Mouse (Mus musculus): ENCODE measurements at regions not wholly inside any gene's neighbourhood (a gene's known extent, or its start where the extent isn't known, plus 50 kb on each side); places are given as distances from the start of the nearest gene placed in this dataset.

DNA sequence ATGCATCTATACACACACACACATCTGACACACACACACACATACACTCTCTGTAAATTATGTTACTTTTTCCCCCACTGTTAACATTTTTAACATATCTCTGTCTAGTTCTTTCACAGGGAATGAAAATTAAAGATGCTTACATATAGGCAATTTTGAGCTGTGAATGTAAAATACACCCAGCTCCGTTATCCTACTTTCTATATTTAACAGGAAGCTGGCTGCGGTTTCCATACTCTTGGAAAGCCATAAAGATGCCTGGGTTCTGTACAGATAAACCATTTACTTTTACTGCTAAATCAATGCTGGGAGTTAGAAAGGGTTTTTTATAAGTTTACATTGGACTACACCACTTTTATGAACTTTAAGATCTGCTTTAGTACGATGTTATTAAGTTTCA is 511.7 kb downstream of the Plekhb2 start:
- ATAC-seq: peak; percentile 69
- Histone ChIP-seq H3K4me2 (ENCODE audit: low read depth) (no peak overlapping the region), H3K9me3 (ENCODE audit: low read length) (no peaks in the 10 kb centered on the region), H3K27me3 (ENCODE audit: insufficient read depth, low read length) (no peaks in the 10 kb centered on the region), H3K4me1 (ENCODE audit: insufficient read depth) (no peaks in the 10 kb centered on the region), H3K36me3 (ENCODE audit: insufficient read depth) (no peaks in the 10 kb centered on the region), H3K4me3 (ENCODE audit: low read depth, low read length) (no peak overlapping the region), H3K27ac (ENCODE audit: low read depth, low read length) (no peak overlapping the region; the same call in 1 of the 2 replicates), H3K9ac (no peak overlapping the region)
- DNase-seq: peak; percentile 57
- TF ChIP-seq CTCF (IDR thresholded peaks at IDR 0.05; ENCODE audit: low read depth): no peak
- WGBS: 75% methylated on average over 3 of the region's 3 CpGs

- Histone ChIP-seq H3K27ac (ENCODE audit: low read depth, low read length) (no peak overlapping the region), H3K4me3 (ENCODE audit: low read depth, low read length) (no peak overlapping the region), H3K9me3 (ENCODE audit: low read length) (no peaks in the 10 kb centered on the region), H3K36me3 (ENCODE audit: insufficient read depth) (no peaks in the 10 kb centered on the region), H3K27me3 (ENCODE audit: insufficient read depth, low read length) (no peaks in the 10 kb centered on the region), H3K4me1 (ENCODE audit: insufficient read depth) (no peaks in the 10 kb centered on the region), H3K9ac (no peak overlapping the region), H3K4me2 (ENCODE audit: low read depth) (no peak overlapping the region)
- DNase-seq (peak; percentile 70), ATAC-seq (peak; percentile 69)
- no peak for TF ChIP-seq CTCF (IDR thresholded peaks at IDR 0.05; ENCODE audit: low read depth)
- WGBS: 42% methylated on average over 3 of the region's 3 CpGs
Observed at GRCm38 (mm10) chr1:35362836-35363235, 513.1 kb downstream of the Plekhb2 start.

DNA sequence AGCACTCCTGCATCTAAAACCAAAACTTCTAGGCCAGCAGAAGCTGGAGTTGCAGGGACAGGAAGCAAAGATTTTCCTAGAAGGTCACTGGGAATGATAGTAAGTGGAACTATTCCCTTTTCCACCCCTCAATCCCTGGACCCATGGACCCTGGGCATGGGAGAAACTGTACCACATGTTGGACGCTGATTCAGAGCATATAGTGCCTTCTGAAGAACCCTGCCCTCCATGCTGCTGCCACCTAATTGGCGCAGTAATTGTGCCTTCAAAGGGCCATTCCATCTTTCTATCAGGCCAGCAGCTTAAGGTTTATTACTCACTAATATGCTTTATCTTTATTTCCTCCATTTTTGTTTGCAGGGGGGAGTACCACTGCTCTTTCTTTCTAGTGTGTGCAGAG is 516.8 kb downstream of the Plekhb2 start:
- ATAC-seq (no peak), DNase-seq (no peak)
- H3K27me3 ChIP-seq (ENCODE audit: insufficient read depth, low read length): no peaks in the 10 kb centered on the region
- H3K27ac ChIP-seq (ENCODE audit: low read depth, low read length): no peak overlapping the region
- no peak overlapping the region for H3K9ac ChIP-seq
- no peaks in the 10 kb centered on the region for H3K9me3 ChIP-seq (ENCODE audit: low read length)
- H3K36me3 ChIP-seq (ENCODE audit: insufficient read depth): no peaks in the 10 kb centered on the region
- H3K4me1 ChIP-seq (ENCODE audit: insufficient read depth): no peaks in the 10 kb centered on the region
- 86% methylated on average over 2 of the region's 2 CpGs for WGBS
- no peak for TF ChIP-seq CTCF (IDR thresholded peaks at IDR 0.05; ENCODE audit: low read depth)
- no peak overlapping the region for H3K4me3 ChIP-seq (ENCODE audit: low read depth, low read length)
- H3K4me2 ChIP-seq (ENCODE audit: low read depth): no peak overlapping the region

GRCm38 (mm10) chr1:35372751-35373150 is 523.0 kb downstream of the Plekhb2 start:
- Histone ChIP-seq H3K4me3 (ENCODE audit: low read depth, low read length) (no peak overlapping the region), H3K27ac (ENCODE audit: low read depth, low read length) (no peak overlapping the region), H3K9me3 (ENCODE audit: low read length) (no peaks in the 10 kb centered on the region), H3K27me3 (ENCODE audit: insufficient read depth, low read length) (no peaks in the 10 kb centered on the region), H3K4me1 (ENCODE audit: insufficient read depth) (no peaks in the 10 kb centered on the region), H3K4me2 (ENCODE audit: low read depth) (no peak overlapping the region), H3K36me3 (ENCODE audit: insufficient read depth) (no peaks in the 10 kb centered on the region), H3K9ac (no peak overlapping the region)
- TF ChIP-seq CTCF (IDR thresholded peaks at IDR 0.05; ENCODE audit: low read depth): no peak
- no peak for ATAC-seq
- no peak for DNase-seq
- 62% methylated on average over 4 of the region's 4 CpGs for WGBS

DNA sequence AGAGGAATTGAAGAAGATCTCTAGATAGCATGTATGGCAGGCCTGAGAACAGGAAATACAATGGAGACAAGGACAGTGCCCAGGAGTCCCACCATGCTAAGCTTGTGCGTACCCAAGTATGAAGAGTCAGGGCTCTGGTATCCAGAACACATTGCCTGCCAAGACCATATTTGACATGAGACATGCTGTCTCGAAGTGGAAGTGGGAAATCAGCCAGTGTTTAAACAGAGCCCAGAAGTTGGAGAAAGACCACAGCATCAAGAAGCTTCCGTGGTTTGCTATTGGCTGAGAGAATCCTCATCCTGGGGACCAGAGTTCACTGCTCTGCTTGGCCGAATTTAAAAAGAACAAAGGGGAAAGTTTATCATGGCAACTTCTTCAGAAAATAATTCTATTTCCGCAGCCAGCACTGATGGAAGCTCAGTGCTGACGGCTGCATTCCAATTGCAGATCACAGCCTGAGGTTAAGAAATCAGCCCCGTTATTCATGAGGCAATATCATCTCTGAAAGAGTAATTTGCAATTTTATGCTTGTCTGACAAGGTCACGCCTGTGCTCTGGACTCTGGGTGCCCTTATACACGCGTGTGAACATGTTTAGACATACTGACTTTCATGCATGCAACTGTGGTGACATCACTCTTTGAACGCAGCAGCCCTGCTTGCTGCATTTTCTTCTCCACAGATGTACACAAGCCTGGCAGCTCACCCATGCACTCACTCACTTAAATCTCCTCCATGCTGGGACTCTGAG is 531.0 kb downstream of the Plekhb2 start:
- no peak overlapping the region for H3K4me3 ChIP-seq (ENCODE audit: low read depth, low read length)
- H3K4me2 ChIP-seq (ENCODE audit: low read depth): no peak overlapping the region
- DNase-seq (no peak), ATAC-seq (no peak)
- no peak for TF ChIP-seq CTCF (IDR thresholded peaks at IDR 0.05; ENCODE audit: low read depth)
- H3K4me1 ChIP-seq (ENCODE audit: insufficient read depth): no peaks in the 10 kb centered on the region
- no peaks in the 10 kb centered on the region for H3K36me3 ChIP-seq (ENCODE audit: insufficient read depth)
- WGBS: 75% methylated on average over 11 of the region's 11 CpGs
- H3K9me3 ChIP-seq (ENCODE audit: low read length): no peaks in the 10 kb centered on the region
- H3K27me3 ChIP-seq (ENCODE audit: insufficient read depth, low read length): no peaks in the 10 kb centered on the region
- H3K9ac ChIP-seq: no peak overlapping the region
- H3K27ac ChIP-seq (ENCODE audit: low read depth, low read length): no peak overlapping the region

DNA sequence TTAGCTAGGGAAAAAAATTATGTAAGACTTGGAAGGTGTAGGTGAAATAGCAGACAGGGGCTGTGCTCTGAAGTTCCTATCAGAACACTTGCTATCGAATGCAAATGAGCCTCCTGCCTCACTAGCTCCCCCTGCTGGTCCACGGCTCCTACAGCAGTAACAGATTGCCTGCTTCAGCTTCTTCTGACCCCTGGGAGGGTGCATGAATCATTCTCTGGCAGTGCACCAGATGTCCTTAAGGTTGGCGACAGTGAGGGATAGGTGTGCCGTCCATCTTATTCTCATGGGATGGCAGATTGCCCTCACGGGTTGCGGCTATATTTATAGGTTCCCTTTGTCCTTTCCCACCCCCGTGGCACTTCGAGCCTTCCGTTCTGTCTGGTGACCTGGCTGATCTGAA is 535.7 kb downstream of the Plekhb2 start:
- ATAC-seq (no peak), DNase-seq (peak; percentile 54)
- Histone ChIP-seq H3K9ac (no peak overlapping the region), H3K4me3 (ENCODE audit: low read depth, low read length) (no peak overlapping the region), H3K27ac (ENCODE audit: low read depth, low read length) (no peak overlapping the region), H3K36me3 (ENCODE audit: insufficient read depth) (no peaks in the 10 kb centered on the region), H3K27me3 (ENCODE audit: insufficient read depth, low read length) (no peaks in the 10 kb centered on the region), H3K4me1 (ENCODE audit: insufficient read depth) (no peaks in the 10 kb centered on the region), H3K4me2 (ENCODE audit: low read depth) (no peak overlapping the region), H3K9me3 (ENCODE audit: low read length) (no peaks in the 10 kb centered on the region)
- 51% methylated on average over 9 of the region's 9 CpGs for WGBS
- peak; percentile 80 for TF ChIP-seq CTCF (IDR thresholded peaks at IDR 0.05; ENCODE audit: low read depth)

DNA sequence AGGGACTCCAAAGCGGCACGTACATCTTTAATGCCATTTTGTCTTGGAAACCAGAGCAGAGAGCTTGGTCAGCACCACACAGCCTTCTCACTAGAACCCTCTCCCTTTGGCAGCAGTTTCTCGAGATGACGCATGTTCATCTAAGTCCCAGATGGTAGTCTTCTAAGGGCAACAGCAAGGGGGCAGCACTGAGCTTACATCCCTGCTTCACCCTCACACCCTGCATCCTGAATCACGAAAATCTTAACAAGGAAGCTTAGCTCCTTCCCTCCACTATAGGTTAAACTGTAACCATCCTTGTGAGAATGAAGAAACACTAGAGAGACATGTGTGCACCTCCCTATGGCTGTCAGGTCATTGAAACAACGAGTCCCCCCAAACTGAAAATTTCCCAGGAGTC is 538.4 kb downstream of the Plekhb2 start:
- no peaks in the 10 kb centered on the region for H3K4me1 ChIP-seq (ENCODE audit: insufficient read depth)
- no peaks in the 10 kb centered on the region for H3K9me3 ChIP-seq (ENCODE audit: low read length)
- no peaks in the 10 kb centered on the region for H3K27me3 ChIP-seq (ENCODE audit: insufficient read depth, low read length)
- H3K9ac ChIP-seq: no peak overlapping the region
- H3K4me3 ChIP-seq (ENCODE audit: low read depth, low read length): no peak overlapping the region
- no peak overlapping the region for H3K27ac ChIP-seq (ENCODE audit: low read depth, low read length)
- ATAC-seq (no peak), DNase-seq (peak; percentile 46)
- TF ChIP-seq CTCF (IDR thresholded peaks at IDR 0.05; ENCODE audit: low read depth): peak; percentile 65
- 30% methylated on average over 6 of the region's 6 CpGs for WGBS
- H3K36me3 ChIP-seq (ENCODE audit: insufficient read depth): no peaks in the 10 kb centered on the region
- no peak overlapping the region for H3K4me2 ChIP-seq (ENCODE audit: low read depth)
